Mouse (Mus musculus) limb, embryonic 10.5 days (tissue): ENCODE measurements at regions not wholly inside any gene's neighbourhood (a gene's known extent, or its start where the extent isn't known, plus 50 kb on each side); places are given as distances from the start of the nearest gene placed in this dataset.

Experiments
- DNase-seq: peaks from one replicate; pipeline ENCODE4 v3.0.0-alpha.2; 2017; ENCODE audit warnings: low spot score
- H3K27ac ChIP-seq: fragments of 300-500 bp; sonication (generic); 2 replicates; pipeline ENCODE4 v1.5.1; 2016; ENCODE audit warnings: mild to moderate bottlenecking
- H3K27me3 ChIP-seq: fragments of 300-500 bp; sonication (generic); 2 replicates; pipeline ENCODE4 v1.6.1; 2016; ENCODE audit warnings: low read depth, mild to moderate bottlenecking; ENCODE audit not compliant: poor library complexity, severe bottlenecking
- H3K36me3 ChIP-seq: fragments of 300-500 bp; sonication (generic); 2 replicates; pipeline ENCODE4 v1.6.1; 2016; ENCODE audit warnings: mild to moderate bottlenecking, moderate library complexity
- H3K4me1 ChIP-seq: fragments of 300-500 bp; sonication (generic); 2 replicates; pipeline ENCODE4 v1.6.1; 2016
- H3K4me3 ChIP-seq: fragments of 300-500 bp; sonication (generic); 2 replicates; pipeline ENCODE4 v1.5.1; 2016; ENCODE audit warnings: mild to moderate bottlenecking, moderate library complexity
- H3K9me3 ChIP-seq: fragments of 300-500 bp; sonication (generic); replicated peaks from 2 replicates; pipeline ENCODE4 v1.6.1; 2016; ENCODE audit warnings: mild to moderate bottlenecking
- WGBS: fragments of 180-500 bp; shearing (Covaris S2); methylation state at CpG from one replicate; pipeline ENCODE4 v1.1.7; 2016; 5-methylcytosine and 5-hydroxymethylcytosine counted together

- Histone ChIP-seq H3K9me3 (no peaks in the 10 kb centered on the region), H3K27ac (no peak overlapping the region), H3K36me3 (no peaks in the 10 kb centered on the region), H3K27me3 (no peaks in the 10 kb centered on the region), H3K4me3 (no peak overlapping the region), H3K4me1 (0 out of 2 replicates have a peak, but pooled peaks cover 6% of the 10 kb centered on the region)
- DNase-seq: no peak
- WGBS: 79% methylated on average over 2 of the region's 2 CpGs
These were observed 92.6 kb downstream of the S1pr1 start for GRCm38 (mm10) chr3:115622300-115622699.

DNA sequence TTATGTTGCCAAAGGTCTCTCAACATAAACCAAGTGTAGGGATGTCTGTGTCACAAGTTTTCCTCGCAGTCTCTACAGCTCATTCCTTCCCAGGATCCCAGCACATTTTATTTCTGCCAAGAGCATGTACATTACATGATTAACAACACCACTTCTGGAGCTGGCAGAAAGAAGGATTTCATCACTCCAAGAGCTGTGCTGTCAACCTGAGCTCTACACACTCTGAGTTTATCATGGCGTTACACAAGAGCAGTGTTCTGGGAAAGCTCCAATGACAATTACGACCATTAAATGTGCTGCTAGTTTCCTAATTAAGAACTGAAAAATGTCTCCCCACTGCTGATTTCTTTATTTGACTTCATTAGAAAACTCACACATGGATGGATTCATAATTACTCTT, 94.9 kb downstream of the S1pr1 start:
- 80% methylated on average over 3 of the region's 3 CpGs for WGBS
- DNase-seq: no peak
- Histone ChIP-seq H3K4me3 (no peak overlapping the region), H3K27me3 (no peaks in the 10 kb centered on the region), H3K27ac (no peak overlapping the region), H3K9me3 (no peaks in the 10 kb centered on the region), H3K4me1 (0 out of 2 replicates have a peak, but pooled peaks cover 6% of the 10 kb centered on the region), H3K36me3 (no peaks in the 10 kb centered on the region)

DNA sequence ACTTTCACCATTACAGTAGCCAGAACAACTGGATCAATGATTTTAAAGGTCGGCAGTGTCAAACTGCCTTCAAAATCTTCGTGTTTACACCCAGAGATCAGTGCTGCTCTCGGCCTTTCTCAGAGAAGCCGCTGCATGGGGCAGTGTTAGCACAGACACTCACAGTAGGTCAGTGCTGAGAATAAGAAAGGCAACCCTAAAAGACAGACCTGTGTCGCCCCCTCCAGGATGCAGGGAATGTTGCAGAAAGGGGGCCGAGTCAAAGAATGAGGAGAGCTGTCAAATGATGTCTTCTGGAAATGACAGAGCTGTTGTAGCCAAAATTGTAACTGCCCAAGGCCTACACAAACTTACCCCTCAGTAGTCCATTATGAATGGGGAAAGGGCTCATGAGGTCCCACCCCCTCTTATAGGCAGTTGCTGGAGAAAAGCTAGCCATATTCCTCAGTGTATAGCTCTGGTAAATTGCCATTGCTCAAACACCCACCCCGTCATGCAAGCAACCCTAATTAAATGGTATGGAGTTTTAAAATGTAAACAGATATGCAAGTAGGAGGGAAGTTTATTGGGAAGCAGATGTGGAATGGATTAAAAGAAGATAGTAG, 98.8 kb downstream of the S1pr1 start:
- DNase-seq: peak; percentile 43
- no peaks in the 10 kb centered on the region for H3K27me3 ChIP-seq
- H3K4me3 ChIP-seq: no peak overlapping the region
- 33% methylated on average over 7 of the region's 7 CpGs for WGBS
- H3K36me3 ChIP-seq: no peaks in the 10 kb centered on the region
- no peaks in the 10 kb centered on the region for H3K4me1 ChIP-seq
- no peak overlapping the region for H3K27ac ChIP-seq
- no peaks in the 10 kb centered on the region for H3K9me3 ChIP-seq

DNA sequence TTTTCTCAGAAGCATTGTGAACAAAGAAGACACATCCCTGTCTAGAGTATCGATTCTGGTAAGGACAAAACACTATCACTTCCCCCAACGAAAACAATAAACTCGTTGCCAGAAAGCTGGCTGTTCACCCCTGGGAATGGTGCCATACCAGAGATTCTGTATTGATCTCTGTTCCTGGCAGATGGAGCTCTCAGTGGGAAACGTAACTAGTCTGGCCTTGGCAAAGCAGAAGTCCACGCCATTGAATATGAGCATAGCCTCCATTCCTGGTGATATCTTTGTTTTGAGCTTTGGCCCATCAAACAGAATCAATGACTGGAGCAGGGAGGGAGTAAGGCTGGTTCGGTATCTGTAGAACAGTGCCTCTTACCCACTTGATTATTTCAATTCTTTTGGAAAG, 102.0 kb downstream of the S1pr1 start:
- no peak overlapping the region for H3K4me3 ChIP-seq
- no peak for DNase-seq
- H3K36me3 ChIP-seq: no peaks in the 10 kb centered on the region
- no peaks in the 10 kb centered on the region for H3K9me3 ChIP-seq
- H3K27me3 ChIP-seq: no peaks in the 10 kb centered on the region
- no peak overlapping the region for H3K27ac ChIP-seq
- H3K4me1 ChIP-seq: no peaks in the 10 kb centered on the region
- WGBS: 91% methylated on average over 6 of the region's 6 CpGs

DNA sequence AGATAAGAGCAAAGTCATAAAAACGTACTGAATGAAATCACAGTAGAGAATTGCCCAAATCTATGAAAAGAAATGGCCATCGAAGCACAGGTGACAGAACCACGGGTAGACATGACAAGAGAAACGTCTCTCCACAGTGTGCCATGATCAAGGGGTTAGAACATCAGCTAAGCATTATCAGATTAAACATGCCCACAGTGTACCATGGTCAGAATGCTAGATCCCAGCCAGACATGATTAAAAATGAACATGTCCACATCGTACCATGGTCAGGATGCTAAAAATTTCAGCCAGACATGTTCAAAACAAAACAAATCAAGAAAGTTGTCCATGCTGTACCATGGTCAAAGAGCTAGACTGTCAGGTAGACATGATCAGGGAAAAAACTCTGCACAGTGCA, 106.8 kb downstream of the S1pr1 start:
- 89% methylated on average over 5 of the region's 5 CpGs for WGBS
- no peak overlapping the region for H3K27ac ChIP-seq
- no peaks in the 10 kb centered on the region for H3K27me3 ChIP-seq
- H3K36me3 ChIP-seq: no peaks in the 10 kb centered on the region
- no peaks in the 10 kb centered on the region for H3K4me1 ChIP-seq
- DNase-seq: no peak
- no peak overlapping the region for H3K4me3 ChIP-seq
- no peaks in the 10 kb centered on the region for H3K9me3 ChIP-seq

DNA sequence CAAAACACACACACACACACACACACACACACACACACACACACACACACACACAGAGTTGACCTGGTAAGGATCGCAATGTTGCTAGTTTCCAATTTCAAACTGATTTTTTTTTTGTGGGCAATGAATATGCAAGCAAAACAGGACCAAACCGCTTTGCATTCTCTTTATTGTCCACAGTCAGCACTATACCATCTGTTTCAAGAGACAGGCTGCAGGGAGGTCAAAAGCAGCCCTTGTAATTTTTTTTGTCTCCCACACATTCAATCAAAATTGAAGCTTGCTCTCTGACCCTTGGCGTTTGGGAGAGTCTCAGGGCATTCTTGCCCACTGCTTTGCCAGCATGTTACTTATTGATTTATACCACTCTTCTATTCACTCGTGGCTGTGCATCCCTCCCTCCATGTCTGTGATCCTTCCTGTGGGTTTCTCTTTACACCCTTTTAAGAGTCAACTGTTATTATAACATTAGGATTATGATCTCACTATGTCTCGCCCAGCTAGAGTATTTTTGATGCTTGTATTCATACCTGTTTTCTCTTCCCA, 110.1 kb downstream of the S1pr1 start:
- Histone ChIP-seq H3K27ac (no peak overlapping the region), H3K9me3 (no peaks in the 10 kb centered on the region), H3K27me3 (no peaks in the 10 kb centered on the region), H3K4me1 (no peaks in the 10 kb centered on the region), H3K36me3 (no peaks in the 10 kb centered on the region), H3K4me3 (no peak overlapping the region)
- WGBS: 73% methylated on average over 5 of the region's 5 CpGs
- DNase-seq: no peak

GRCm38 (mm10) chr3:115604267-115604666, 110.6 kb downstream of the S1pr1 start:
- H3K27ac ChIP-seq: no peak overlapping the region
- H3K27me3 ChIP-seq: no peaks in the 10 kb centered on the region
- H3K4me1 ChIP-seq: no peaks in the 10 kb centered on the region
- no peak overlapping the region for H3K4me3 ChIP-seq
- WGBS: 90% methylated on average over 7 of the region's 7 CpGs
- DNase-seq: no peak
- H3K9me3 ChIP-seq: no peaks in the 10 kb centered on the region
- no peaks in the 10 kb centered on the region for H3K36me3 ChIP-seq

- H3K27me3 ChIP-seq: no peaks in the 10 kb centered on the region
- H3K27ac ChIP-seq: no peak overlapping the region
- H3K9me3 ChIP-seq: no peaks in the 10 kb centered on the region
- H3K36me3 ChIP-seq: no peaks in the 10 kb centered on the region
- H3K4me1 ChIP-seq: no peaks in the 10 kb centered on the region
- no peak for DNase-seq
- 64% methylated on average over 3 of the region's 3 CpGs for WGBS
- H3K4me3 ChIP-seq: no peak overlapping the region
These were observed 111.1 kb downstream of the S1pr1 start for GRCm38 (mm10) chr3:115603803-115604202.

DNA sequence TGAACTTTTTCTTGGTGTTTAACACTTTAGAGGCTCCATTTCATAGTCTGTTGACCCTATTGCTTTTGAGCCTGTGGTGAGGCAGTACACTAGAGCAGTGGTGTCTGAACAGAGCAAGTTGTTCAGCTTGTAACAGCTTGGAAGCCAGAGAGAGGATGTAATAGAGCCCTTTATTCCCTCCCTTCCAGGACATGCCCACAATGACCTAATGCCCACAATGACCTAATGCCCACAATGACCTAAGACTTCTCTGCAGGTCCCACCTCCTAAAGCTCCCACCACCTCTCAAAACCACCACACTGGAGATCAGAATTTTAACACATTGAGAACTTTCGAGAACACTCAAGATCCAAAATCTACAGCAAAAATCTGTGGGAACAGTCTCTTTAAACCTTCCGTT, 115.6 kb downstream of the S1pr1 start:
- H3K27me3 ChIP-seq: no peaks in the 10 kb centered on the region
- no peak overlapping the region for H3K4me3 ChIP-seq
- no peaks in the 10 kb centered on the region for H3K36me3 ChIP-seq
- no peak for DNase-seq
- H3K9me3 ChIP-seq: no peaks in the 10 kb centered on the region
- 92% methylated on average over 2 of the region's 2 CpGs for WGBS
- no peak overlapping the region for H3K27ac ChIP-seq
- no peaks in the 10 kb centered on the region for H3K4me1 ChIP-seq

DNA sequence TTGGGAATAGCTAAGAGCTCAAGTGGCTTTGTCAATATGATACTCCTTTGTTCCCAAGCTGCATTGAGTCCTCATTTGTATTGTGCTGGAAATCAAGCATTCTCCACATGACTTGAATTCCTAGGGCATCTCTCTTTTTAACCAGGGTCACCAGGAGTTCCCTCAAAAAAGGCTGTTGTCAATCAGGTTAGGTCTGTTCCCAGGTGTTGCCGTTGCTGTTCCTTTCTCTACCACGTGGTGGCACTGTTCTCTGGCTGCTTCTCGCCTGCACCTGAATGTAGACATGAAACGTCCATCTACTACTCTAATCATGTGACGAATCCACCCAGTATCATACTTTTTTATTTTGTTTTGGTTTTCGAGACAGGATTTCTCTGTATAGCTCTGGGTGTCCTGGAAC, 118.3 kb downstream of the S1pr1 start:
- Histone ChIP-seq H3K36me3 (no peaks in the 10 kb centered on the region), H3K27ac (no peak overlapping the region), H3K27me3 (no peaks in the 10 kb centered on the region), H3K4me1 (no peaks in the 10 kb centered on the region), H3K4me3 (no peak overlapping the region), H3K9me3 (no peaks in the 10 kb centered on the region)
- DNase-seq: peak; percentile 66
- WGBS: 36% methylated on average over 6 of the region's 6 CpGs

DNA sequence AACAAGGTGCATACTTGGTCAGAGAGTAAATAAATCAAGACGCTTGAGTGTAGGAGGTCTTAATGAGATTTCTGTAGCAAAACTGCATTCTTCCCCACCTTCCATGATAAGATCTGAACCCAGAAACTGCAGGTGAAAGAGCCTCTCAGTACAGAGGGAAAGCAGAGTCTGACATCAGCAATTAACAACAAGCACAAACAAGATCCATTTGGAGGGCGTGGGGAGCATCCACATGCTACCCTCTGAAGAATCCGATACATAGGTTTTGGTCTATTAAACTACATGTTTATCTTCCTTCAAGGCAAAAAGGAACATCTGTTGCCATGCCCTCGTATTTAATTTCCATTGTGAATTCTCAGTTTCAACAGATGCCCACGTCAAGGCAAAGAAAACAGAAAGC, 124.2 kb downstream of the S1pr1 start:
- Histone ChIP-seq H3K4me1 (no peaks in the 10 kb centered on the region), H3K27ac (no peak overlapping the region), H3K4me3 (no peak overlapping the region), H3K9me3 (no peaks in the 10 kb centered on the region), H3K36me3 (no peaks in the 10 kb centered on the region), H3K27me3 (no peaks in the 10 kb centered on the region)
- no peak for DNase-seq
- 87% methylated on average over 5 of the region's 5 CpGs for WGBS

DNA sequence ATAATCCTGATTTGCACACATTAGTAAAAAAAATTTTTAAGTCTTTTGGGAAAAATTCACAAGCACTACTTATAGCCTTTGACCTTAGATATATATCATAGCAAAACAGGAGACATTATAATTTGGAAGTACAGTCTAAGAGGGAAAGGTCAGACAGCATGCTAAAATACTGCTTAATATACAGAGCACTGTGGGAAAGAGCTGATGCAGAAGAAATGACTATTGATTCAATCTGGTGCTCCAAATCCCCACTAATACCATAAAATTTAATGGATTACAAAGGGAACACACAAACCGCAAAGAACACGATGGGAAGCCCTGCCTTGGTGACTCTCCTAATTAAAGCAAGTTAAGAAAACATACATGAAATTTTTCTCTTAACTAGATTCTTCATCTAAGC, 126.3 kb downstream of the S1pr1 start:
- H3K36me3 ChIP-seq: no peaks in the 10 kb centered on the region
- WGBS: 87% methylated on average over 2 of the region's 2 CpGs
- H3K4me3 ChIP-seq: no peak overlapping the region
- no peaks in the 10 kb centered on the region for H3K9me3 ChIP-seq
- no peaks in the 10 kb centered on the region for H3K27me3 ChIP-seq
- H3K4me1 ChIP-seq: no peaks in the 10 kb centered on the region
- no peak for DNase-seq
- H3K27ac ChIP-seq: no peak overlapping the region

GRCm38 (mm10) chr3:115580131-115580932, 134.5 kb downstream of the S1pr1 start:
- Histone ChIP-seq H3K27ac (no peak overlapping the region; the same call in 1 of the 2 replicates), H3K4me1 (peaks cover 2% of the 10 kb centered on the region; the same call in 1 of the 2 replicates), H3K9me3 (no peaks in the 10 kb centered on the region), H3K27me3 (no peaks in the 10 kb centered on the region), H3K4me3 (no peak overlapping the region), H3K36me3 (no peaks in the 10 kb centered on the region)
- no peak for DNase-seq
- 75% methylated on average over 4 of the region's 4 CpGs for WGBS
